In the genomic region with DNA sequence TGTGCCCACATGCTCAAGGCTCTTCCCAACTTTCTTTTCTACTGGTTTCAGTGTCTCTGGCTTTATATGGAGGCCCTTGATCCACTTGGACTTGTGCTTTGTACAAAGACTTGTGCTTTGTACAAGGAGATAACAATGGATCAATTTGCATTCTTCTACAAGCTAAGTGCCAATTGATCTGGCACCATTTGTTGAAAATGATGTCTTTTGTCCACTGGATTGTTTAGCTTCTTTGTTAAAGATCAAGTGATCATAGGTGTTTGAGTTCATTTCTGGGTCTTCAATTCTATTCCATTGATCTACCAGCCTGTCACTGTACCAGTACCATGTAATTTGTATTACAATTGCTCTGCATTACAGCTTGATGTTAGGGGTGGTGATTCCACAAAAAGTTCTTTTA, we compare ENCODE assay signal across 34 mouse cellular contexts.
"Had no signal": no experiment of that assay in that cellular context is flagged by ENCODE, and none has a peak within 500 bp of the region (broad histone marks: within the 10 kb centered on the region; RNA-seq: fewer than 3 reads in every experiment).

No protein-coding gene starts in this region.

- H3K9me3 ChIP-seq: heart, embryonic 12.5 days; heart, embryonic 13.5 days; heart, embryonic 15.5 days; hindbrain, embryonic 10.5 days; hindbrain, embryonic 12.5 days; hindbrain, embryonic 13.5 days; hindbrain, embryonic 15.5 days; intestine, embryonic 15.5 days; kidney, embryonic 15.5 days had no signal

- H3K9ac ChIP-seq: heart, embryonic 12.5 days; heart, embryonic 13.5 days; heart, embryonic 15.5 days; hindbrain, embryonic 12.5 days; hindbrain, embryonic 13.5 days; hindbrain, embryonic 14.5 days; hindbrain, embryonic 15.5 days; intestine, embryonic 15.5 days; kidney, embryonic 15.5 days had no signal

- H3K27ac ChIP-seq: heart, embryonic 13.5 days; heart, embryonic 15.5 days; hindbrain, embryonic 10.5 days; hindbrain, embryonic 12.5 days; hindbrain, embryonic 13.5 days; hindbrain, embryonic 14.5 days; hindbrain, embryonic 15.5 days; hindbrain, postnatal 0 days; intestine, embryonic 15.5 days; kidney, embryonic 15.5 days; kidney, postnatal 0 days; layer of hippocampus, adult 2 months; left cerebral cortex, adult 2 months had no signal

- H3K4me3 ChIP-seq: heart, embryonic 12.5 days; heart, embryonic 13.5 days; heart, embryonic 15.5 days; hindbrain, embryonic 10.5 days; hindbrain, embryonic 12.5 days; hindbrain, embryonic 13.5 days; hindbrain, embryonic 15.5 days; intestine, embryonic 15.5 days; kidney, embryonic 15.5 days; layer of hippocampus, adult 2 months; left cerebral cortex, adult 2 months had no signal

- H3K4me2 ChIP-seq: heart, embryonic 11.5 days; heart, embryonic 12.5 days; heart, embryonic 13.5 days; heart, embryonic 15.5 days; hindbrain, embryonic 12.5 days; hindbrain, embryonic 13.5 days; hindbrain, embryonic 14.5 days; hindbrain, embryonic 15.5 days; intestine, embryonic 15.5 days; kidney, embryonic 15.5 days had no signal

- H3K4me1 ChIP-seq: heart, embryonic 12.5 days; heart, embryonic 13.5 days; heart, embryonic 15.5 days; hindbrain, embryonic 10.5 days; hindbrain, embryonic 12.5 days; hindbrain, embryonic 13.5 days; hindbrain, embryonic 15.5 days; intestine, embryonic 15.5 days; kidney, embryonic 15.5 days had no signal

- H3K27me3 ChIP-seq: heart, embryonic 12.5 days; heart, embryonic 13.5 days; heart, embryonic 15.5 days; hindbrain, embryonic 12.5 days; hindbrain, embryonic 13.5 days; hindbrain, embryonic 15.5 days; intestine, embryonic 15.5 days; kidney, embryonic 15.5 days had no signal

- H3K36me3 ChIP-seq: heart, embryonic 12.5 days; heart, embryonic 13.5 days; heart, embryonic 15.5 days; hindbrain, embryonic 10.5 days; hindbrain, embryonic 12.5 days; hindbrain, embryonic 13.5 days; hindbrain, embryonic 15.5 days; intestine, embryonic 15.5 days; kidney, embryonic 15.5 days had no signal

- DNase-seq: heart, postnatal 10 days; heart, postnatal 14 days; heart, postnatal 36 days; heart, postnatal 4 days; kidney, adult 11 months; kidney, adult 18-20 months; kidney, adult 2 months; kidney, adult 8-10 months; kidney, adult 9 months; kidney, postnatal 10 days; kidney, postnatal 14 days; kidney, postnatal 25 days; kidney, postnatal 36 days; kidney, postnatal 4 days; layer of hippocampus, adult 9-11 months; layer of hippocampus, postnatal 36 days had no signal

- ATAC-seq: hindbrain, embryonic 16.5 days; hindbrain, postnatal 0 days; inflammation-experienced regulatory T-cells, adult 6 months; intestine, embryonic 15.5 days; intestine, postnatal 0 days had no signal
